Mouse (Mus musculus) forebrain, embryonic 11.5 days (tissue): ENCODE data around the gene Dgki. TPM values are rescaled to one million over a fixed set of nuclear protein-coding genes. Genes with fewer than 3 reads are reported as not detected.

Experiments
- ATAC-seq: fragments of 200-750 bp; cut with Nextera tagmentation; replicated peaks from 2 replicates; pipeline ENCODE4 v1.8.0; 2017; ENCODE audit warnings: moderate TSS enrichment; ENCODE audit not compliant: low FRiP score
- DNase-seq: peaks from one replicate; pipeline ENCODE4 v3.0.0-alpha.2; 2017; ENCODE audit warnings: low spot score
- H3K27ac ChIP-seq: fragments of 300-500 bp; sonication (generic); 2 replicates; pipeline ENCODE4 v1.5.1; 2014; ENCODE audit warnings: low read depth, low read length
- H3K27me3 ChIP-seq: fragments of 300-500 bp; sonication (generic); 2 replicates; pipeline ENCODE4 v1.6.1; 2014; ENCODE audit warnings: mild to moderate bottlenecking, low read length, mixed read lengths; ENCODE audit not compliant: control insufficient read depth, insufficient read depth
- H3K36me3 ChIP-seq: fragments of 300-500 bp; sonication (generic); 2 replicates; pipeline ENCODE4 v1.6.1; 2014; ENCODE audit warnings: mild to moderate bottlenecking, low read length, moderate library complexity, mixed read lengths; ENCODE audit not compliant: control insufficient read depth, insufficient read depth
- H3K4me1 ChIP-seq: fragments of 300-500 bp; sonication (generic); replicated peaks from 2 replicates; pipeline ENCODE4 v1.6.1; 2014; ENCODE audit warnings: low read length, mixed read lengths; ENCODE audit not compliant: control insufficient read depth, insufficient read depth
- H3K4me2 ChIP-seq: fragments of 300-500 bp; sonication (generic); 2 replicates; pipeline ENCODE4 v1.6.1; 2014; ENCODE audit warnings: low read depth, mild to moderate bottlenecking, low read length, moderate library complexity, mixed read lengths; ENCODE audit not compliant: severe bottlenecking
- H3K4me3 ChIP-seq: fragments of 300-500 bp; sonication (generic); 2 replicates; pipeline ENCODE4 v1.5.1; 2014; ENCODE audit warnings: low read depth, low read length
- H3K9ac ChIP-seq: fragments of 300-500 bp; sonication (generic); 2 replicates; pipeline ENCODE4 v1.6.1; 2014; ENCODE audit warnings: low read length
- H3K9me3 ChIP-seq: fragments of 300-500 bp; sonication (generic); 2 replicates; pipeline ENCODE4 v1.6.1; 2016; ENCODE audit warnings: low read length, mixed read lengths; ENCODE audit not compliant: control insufficient read depth
- WGBS: fragments of 180-500 bp; shearing (Covaris S2); extraction: QIAGEN DNeasy Blood & Tissue Kit; methylation state at CpG from one replicate; pipeline ENCODE4 v1.1.7; 2014; 5-methylcytosine and 5-hydroxymethylcytosine counted together
- polyA plus RNA-seq: library from polyadenylated mRNA; unstranded; fragments of >200 nt; fragmentation: Nextera tagmentation; extraction: Ambion mirVana; gene quantifications from 2 replicates; pipeline ENCODE4 v1.2.1, GENCODE M21; 2014

Gene Dgki
- polyA plus RNA-seq, 1 experiment from 2014 or later = 2.8 TPM

DNA sequence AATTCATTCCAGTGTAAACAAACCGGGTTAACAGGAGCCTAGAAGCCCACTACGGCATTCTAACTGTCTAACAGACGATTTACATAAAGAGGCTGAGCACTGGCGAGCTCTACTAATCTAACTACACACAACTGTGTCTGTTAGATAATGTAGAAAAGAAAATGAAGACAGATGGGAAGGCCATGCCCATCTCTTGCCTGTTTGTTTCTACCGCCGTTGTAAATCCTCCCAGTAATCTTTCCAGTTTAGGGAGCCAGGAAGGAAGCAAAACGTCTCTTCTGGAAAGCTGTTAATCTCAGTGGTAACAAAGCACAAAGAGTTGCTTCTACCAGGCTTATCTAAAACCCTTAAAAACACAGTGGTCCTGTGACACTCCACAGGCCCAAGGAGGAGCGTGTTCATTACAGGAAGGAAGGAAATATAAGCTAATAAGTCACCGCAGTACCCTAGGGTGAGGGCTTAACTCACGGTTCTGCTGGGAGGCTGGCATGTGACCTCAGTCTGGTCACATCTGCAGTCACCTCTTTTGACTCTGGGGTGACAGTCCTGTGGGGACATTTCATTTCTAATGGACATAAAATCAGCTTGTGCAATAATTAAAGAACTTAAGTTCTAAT, 235.7 kb downstream of the Dgki start:
- Histone ChIP-seq H3K4me2 (no peak overlapping the region), H3K4me3 (no peak overlapping the region), H3K27me3 (no peaks in the 10 kb centered on the region), H3K4me1 (no peaks in the 10 kb centered on the region), H3K9ac (no peak overlapping the region), H3K27ac (no peak overlapping the region), H3K36me3 (no peaks in the 10 kb centered on the region), H3K9me3 (no peaks in the 10 kb centered on the region)
- no peak for ATAC-seq
- 71% methylated on average over 10 of the region's 10 CpGs for WGBS
- DNase-seq = no peak

GRCm38 (mm10) chr6:37063266-37063665, 236.7 kb downstream of the Dgki start:
- H3K4me1 ChIP-seq = no peaks in the 10 kb centered on the region
- no peaks in the 10 kb centered on the region for H3K9me3 ChIP-seq
- no peak overlapping the region for H3K9ac ChIP-seq
- no peaks in the 10 kb centered on the region for H3K27me3 ChIP-seq
- H3K4me2 ChIP-seq = no peak overlapping the region
- no peaks in the 10 kb centered on the region for H3K36me3 ChIP-seq
- WGBS = 92% methylated on average over 7 of the region's 7 CpGs
- ATAC-seq (no peak), DNase-seq (no peak)
- no peak overlapping the region for H3K4me3 ChIP-seq
- no peak overlapping the region for H3K27ac ChIP-seq

GRCm38 (mm10) chr6:37060114-37060513, 239.9 kb downstream of the Dgki start:
- Histone ChIP-seq H3K9ac (no peak overlapping the region), H3K4me2 (no peak overlapping the region), H3K4me3 (no peak overlapping the region), H3K27ac (no peak overlapping the region), H3K36me3 (no peaks in the 10 kb centered on the region), H3K4me1 (no peaks in the 10 kb centered on the region), H3K9me3 (no peaks in the 10 kb centered on the region), H3K27me3 (no peaks in the 10 kb centered on the region)
- ATAC-seq = no peak
- DNase-seq = no peak
- 88% methylated on average over 3 of the region's 3 CpGs for WGBS

GRCm38 (mm10) chr6:37057957-37058356, 242.0 kb downstream of the Dgki start:
- DNase-seq (no peak), ATAC-seq (no peak)
- Histone ChIP-seq H3K27me3 (no peaks in the 10 kb centered on the region), H3K27ac (no peak overlapping the region), H3K9ac (no peak overlapping the region), H3K4me2 (no peak overlapping the region), H3K4me3 (no peak overlapping the region), H3K36me3 (no peaks in the 10 kb centered on the region), H3K9me3 (no peaks in the 10 kb centered on the region), H3K4me1 (no peaks in the 10 kb centered on the region)
- WGBS = 92% methylated on average over 9 of the region's 9 CpGs

GRCm38 (mm10) chr6:37057536-37057935, 242.4 kb downstream of the Dgki start:
- Histone ChIP-seq H3K4me2 (no peak overlapping the region), H3K27ac (no peak overlapping the region), H3K9ac (no peak overlapping the region), H3K27me3 (no peaks in the 10 kb centered on the region), H3K4me3 (no peak overlapping the region), H3K9me3 (no peaks in the 10 kb centered on the region), H3K36me3 (no peaks in the 10 kb centered on the region), H3K4me1 (no peaks in the 10 kb centered on the region)
- no peak for ATAC-seq
- 92% methylated on average over 7 of the region's 7 CpGs for WGBS
- no peak for DNase-seq

GRCm38 (mm10) chr6:37055634-37056033, 244.3 kb downstream of the Dgki start:
- H3K4me3 ChIP-seq = no peak overlapping the region
- H3K4me2 ChIP-seq = no peak overlapping the region
- H3K27ac ChIP-seq = no peak overlapping the region
- 86% methylated on average over 3 of the region's 3 CpGs for WGBS
- H3K9me3 ChIP-seq = no peaks in the 10 kb centered on the region
- no peak for ATAC-seq
- DNase-seq = no peak
- no peaks in the 10 kb centered on the region for H3K4me1 ChIP-seq
- H3K36me3 ChIP-seq = no peaks in the 10 kb centered on the region
- H3K27me3 ChIP-seq = no peaks in the 10 kb centered on the region
- no peak overlapping the region for H3K9ac ChIP-seq

DNA sequence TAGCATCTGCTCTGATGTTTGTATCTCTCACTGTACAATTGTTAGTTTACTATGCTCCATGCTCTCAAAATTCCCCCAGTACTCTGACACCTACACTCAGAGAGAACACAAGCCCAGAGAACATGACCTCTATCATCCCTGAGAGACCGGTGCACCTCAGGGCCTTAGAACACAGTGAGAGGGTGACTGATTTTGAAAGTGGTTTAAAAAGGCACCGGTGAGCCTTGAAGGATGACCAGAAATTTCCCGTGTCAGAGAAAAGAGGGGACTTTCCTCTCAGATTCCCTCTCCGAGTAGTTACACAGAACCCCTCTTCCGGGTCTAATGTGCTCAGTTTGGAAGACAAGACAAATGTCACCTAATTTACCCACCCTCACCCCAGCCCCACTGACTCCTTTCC, 244.9 kb downstream of the Dgki start:
- no peak overlapping the region for H3K27ac ChIP-seq
- DNase-seq (no peak), ATAC-seq (no peak)
- H3K4me1 ChIP-seq = no peaks in the 10 kb centered on the region
- no peaks in the 10 kb centered on the region for H3K27me3 ChIP-seq
- H3K4me2 ChIP-seq = no peak overlapping the region
- H3K36me3 ChIP-seq = no peaks in the 10 kb centered on the region
- H3K4me3 ChIP-seq = no peak overlapping the region
- 88% methylated on average over 5 of the region's 5 CpGs for WGBS
- no peak overlapping the region for H3K9ac ChIP-seq
- no peaks in the 10 kb centered on the region for H3K9me3 ChIP-seq

- Histone ChIP-seq H3K9ac (no peak overlapping the region), H3K4me2 (no peak overlapping the region), H3K27ac (no peak overlapping the region), H3K4me1 (no peaks in the 10 kb centered on the region), H3K9me3 (no peaks in the 10 kb centered on the region), H3K36me3 (no peaks in the 10 kb centered on the region), H3K4me3 (no peak overlapping the region), H3K27me3 (no peaks in the 10 kb centered on the region)
- no peak for ATAC-seq
- DNase-seq = no peak
- 52% methylated on average over 6 of the region's 6 CpGs for WGBS
Observed at GRCm38 (mm10) chr6:37054435-37055020, 245.5 kb downstream of the Dgki start.

DNA sequence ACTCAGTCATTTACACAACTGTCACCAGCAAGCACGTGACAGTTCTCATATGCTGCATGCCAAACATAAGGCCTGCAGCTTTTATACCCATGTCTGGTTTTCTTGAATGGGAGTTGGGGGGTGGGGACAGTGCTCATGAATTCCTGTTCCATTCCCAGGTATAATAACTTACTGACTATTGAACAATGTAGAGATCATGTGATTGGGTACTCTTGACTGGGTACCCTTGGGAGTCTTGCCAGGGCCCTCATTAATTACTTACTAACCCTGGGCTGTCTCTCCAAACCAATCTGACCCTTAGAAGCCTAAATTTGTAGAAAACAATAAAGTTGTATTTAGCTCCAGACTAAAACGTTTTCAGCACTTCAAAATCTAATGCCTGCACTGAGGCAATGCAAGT, 246.6 kb downstream of the Dgki start:
- Histone ChIP-seq H3K27me3 (no peaks in the 10 kb centered on the region), H3K36me3 (no peaks in the 10 kb centered on the region), H3K9ac (no peak overlapping the region), H3K4me3 (no peak overlapping the region), H3K9me3 (no peaks in the 10 kb centered on the region), H3K4me2 (no peak overlapping the region), H3K4me1 (no peaks in the 10 kb centered on the region), H3K27ac (no peak overlapping the region)
- WGBS = 71% methylated on average over 2 of the region's 2 CpGs
- ATAC-seq = no peak
- no peak for DNase-seq
